Mouse (Mus musculus) lung, postnatal 4 days (tissue): ENCODE measurements at regions not wholly inside any gene's neighbourhood (a gene's known extent, or its start where the extent isn't known, plus 50 kb on each side); places are given as distances from the start of the nearest gene placed in this dataset.
A peak's percentile ranks its signal among the peaks of the same experiment; 100 is the strongest.

Source experiments
- DNase-seq, 2 experiments: peaks; one replicate each; pipeline ENCODE4 v3.0.0; 2021

DNA sequence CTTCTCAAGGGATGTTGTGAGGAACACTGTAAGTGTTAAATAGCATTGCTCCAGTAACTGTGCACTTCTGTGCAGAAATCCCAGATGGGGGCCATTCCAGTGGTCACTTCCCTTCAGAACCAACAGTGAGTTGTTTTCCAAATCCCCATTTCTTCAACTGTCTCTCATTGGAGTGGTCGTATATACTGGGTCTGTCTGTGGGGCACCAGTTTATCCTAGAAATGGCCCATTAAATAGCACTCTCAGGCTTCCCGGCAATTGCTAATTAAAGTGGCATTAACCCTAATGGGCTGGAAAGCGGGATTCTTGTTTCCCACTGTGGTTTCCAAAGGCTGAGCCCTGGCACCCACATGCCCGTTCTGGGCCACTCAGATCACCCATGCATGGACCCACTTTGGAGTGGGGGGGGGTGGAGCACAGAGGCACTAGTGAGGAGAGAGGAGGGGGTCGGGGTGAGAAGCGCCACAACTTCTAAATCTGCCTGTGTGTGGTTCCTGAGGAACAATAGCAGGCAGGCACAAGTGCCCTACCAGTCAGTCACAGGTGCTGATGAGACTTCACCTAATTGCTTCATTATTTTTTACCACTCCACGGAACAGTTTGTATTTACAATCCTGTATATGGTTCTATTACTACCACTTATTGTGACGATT, 78.1 kb downstream of the Fam204a start:
- DNase-seq: no peak

DNA sequence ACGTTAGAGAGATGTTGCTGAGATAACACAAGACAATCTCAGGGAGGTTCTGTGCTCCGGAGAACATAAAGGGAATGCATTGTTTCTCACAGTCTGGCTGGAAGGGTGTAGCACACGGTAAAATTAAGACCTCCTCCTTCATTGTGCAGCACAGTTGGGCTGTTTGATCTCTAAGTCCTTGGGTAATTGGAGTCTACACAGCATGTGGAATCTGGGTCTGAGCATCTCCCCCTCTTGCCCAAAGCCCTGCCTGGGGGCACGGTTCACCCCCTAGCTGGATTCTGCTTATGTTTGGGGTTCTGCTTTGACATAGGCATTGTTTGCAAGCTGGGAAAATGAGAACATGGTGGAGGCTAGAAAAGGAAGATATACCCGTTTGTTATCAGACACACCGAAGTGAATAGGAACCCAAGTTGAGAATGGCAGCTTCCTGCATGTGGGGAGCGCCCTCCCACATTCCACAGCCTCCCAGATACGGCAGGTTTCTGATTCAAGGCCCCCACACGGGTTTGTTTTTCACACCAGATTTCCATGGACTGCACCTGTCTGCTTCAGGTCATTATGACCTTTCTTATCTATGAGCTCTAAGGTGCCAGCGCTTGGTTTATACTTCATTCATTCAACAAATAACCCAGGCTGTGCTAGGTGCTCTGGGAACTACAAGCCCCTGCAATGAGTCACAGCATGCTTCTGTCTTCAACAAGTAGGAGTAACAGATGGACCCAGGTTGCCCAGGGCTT, 79.9 kb downstream of the Fam204a start:
- no peak for DNase-seq

GRCm38 (mm10) chr19:60145242-60145641, 81.3 kb downstream of the Fam204a start:
- DNase-seq: no peak

DNA sequence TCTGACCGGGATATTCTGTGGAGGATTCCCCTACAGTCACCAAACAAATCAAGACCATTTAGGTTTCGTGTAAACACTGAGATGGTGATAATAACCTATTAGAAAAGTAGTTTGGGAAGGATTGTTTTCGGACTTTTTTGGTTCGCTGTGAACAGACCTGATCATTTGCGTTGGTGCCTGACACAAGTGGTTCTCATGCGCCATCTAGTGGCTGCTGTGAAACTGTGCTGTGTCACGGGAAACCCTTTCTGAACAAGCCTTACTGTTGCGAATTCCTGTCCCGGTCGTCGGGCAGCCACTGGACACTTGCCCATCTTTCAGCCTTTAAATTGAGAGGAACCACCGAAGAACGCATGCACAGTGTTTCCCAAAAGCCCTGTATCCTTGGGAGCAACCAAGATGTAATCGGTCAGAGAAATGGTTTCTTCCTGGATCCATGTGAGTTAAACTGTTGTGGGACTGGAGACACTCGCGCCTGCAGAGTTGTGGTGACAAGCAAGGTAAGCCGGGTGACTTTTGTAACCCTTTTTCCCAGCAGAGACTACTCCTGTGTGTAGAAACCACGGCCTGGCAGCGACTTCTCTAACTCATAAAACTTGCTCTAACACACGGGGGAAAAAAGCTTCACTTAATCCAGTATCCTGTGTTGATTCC, 82.0 kb downstream of the Fam204a start:
- peak; percentile 70 to 85 for DNase-seq

- DNase-seq: no peak
Observed at GRCm38 (mm10) chr19:60138881-60139280, 87.6 kb downstream of the Fam204a start.

DNA sequence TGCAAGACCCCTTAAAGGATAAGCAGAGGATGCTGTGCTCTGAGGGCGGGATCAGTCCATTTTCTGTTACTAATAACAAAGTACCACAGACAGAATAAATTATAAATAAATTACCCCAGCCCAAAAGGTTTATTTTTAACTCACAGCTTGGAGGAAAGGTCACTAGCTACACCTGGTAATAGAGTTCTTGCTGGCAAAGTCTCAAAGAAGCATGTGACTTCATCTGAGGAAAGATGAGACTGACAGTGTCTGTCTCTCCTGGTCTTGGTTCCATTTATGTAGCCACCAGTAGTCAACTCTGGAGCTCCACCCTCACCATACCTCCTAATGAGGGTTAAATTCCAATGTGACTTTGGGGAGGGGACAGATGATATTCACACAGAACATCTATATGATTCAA, 90.0 kb downstream of the Fam204a start:
- no peak for DNase-seq

DNA sequence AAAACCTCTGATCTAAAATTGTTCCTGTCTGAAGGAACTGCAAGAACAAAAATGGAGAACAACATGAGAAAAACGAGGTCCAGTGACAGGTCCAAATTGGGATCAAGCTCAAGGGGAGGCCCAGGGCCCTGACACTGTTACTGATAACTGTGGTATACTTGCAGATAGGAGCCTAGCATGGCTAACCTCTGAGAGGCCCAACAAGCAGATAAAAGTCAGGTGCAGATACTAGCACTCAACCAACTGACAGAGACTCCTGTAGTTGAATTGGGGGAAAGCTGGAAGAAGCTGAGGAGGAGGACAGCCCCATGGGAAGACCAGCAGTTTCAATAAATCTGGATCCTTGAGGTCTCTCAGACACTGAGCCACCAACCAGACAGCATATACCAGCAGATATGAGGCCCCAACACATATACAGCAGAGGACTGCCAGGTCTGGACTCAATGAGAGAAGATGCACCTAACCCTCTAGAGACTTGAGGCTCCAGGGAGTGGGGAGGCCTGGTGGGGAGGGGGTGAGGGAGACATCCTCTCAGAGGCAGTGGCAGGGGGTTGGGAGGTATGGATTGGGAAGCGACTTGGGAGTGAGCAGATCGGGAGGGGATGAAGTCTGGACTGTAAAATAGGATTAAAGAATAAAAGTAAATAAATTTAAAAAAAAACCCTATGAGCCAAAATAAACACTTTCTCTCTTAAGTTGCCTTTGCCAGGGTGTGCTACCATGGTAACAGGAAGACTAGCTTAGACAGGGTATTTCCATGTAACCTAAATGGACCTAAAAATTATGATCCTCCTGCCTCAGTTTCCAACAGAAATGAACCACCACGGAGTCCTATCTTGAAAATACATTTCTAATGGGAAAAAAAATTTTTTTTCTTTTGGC, 91.8 kb downstream of the Fam204a start:
- no peak for DNase-seq

DNA sequence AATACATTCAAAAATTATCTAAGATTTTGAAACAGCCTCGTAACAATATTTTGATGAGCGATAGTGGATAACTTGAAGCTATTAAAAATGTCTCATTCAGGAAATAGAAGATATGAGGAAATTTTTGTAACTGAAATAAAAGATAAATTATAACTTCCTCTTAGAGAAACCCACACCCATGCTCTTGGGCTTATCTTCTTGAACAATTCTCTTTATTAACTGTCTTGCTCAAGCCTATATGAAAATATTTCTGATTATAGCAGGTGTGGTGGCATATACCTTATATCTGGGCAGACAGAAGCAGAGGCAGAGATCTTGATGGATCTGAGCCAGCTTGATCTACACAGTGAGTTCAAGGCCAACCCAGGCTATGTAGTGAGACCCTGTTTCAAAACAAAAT, 96.9 kb downstream of the Fam204a start:
- no peak for DNase-seq

DNA sequence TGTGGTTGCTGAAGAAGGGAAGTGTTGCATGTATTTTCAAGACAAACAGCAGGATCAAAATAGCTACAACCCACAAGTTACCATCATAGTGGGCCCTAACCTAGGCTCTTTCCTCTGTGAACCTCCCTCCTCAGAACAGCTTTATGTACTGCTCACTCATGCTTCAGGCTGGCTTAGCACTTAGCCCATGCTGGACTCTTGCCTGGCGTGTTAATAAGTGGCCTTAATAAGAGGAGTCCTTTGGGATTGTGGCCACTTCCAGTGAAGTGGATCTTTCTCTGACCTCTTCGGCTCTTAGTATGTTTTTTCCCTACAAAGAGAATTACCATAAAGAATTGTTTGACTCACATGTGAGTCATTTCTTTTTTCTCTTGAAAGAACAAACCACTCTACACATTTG, 101.9 kb downstream of the Fam204a start:
- no peak for DNase-seq

GRCm38 (mm10) chr19:60120917-60121316, 105.6 kb downstream of the Fam204a start:
- DNase-seq: no peak

DNA sequence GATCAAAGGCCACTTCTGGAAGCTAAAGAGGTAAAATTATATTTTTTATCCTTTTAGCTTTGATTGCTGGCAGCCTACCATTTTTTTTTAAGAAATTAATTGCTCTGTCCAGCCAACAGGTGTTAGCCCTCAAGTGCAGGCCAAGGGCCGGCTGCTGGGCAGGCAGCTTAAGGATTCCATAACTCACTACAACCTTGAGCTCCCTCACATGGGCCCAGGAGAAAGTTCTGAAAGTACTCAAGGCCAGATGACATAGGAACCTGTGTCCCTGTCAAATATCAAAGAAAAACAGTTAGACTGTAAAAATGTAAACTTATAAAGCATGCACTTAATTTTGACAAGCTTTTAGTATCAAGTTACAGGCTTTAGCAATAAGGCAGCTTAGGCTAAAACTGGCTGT, 107.5 kb downstream of the Fam204a start:
- DNase-seq: no peak

DNA sequence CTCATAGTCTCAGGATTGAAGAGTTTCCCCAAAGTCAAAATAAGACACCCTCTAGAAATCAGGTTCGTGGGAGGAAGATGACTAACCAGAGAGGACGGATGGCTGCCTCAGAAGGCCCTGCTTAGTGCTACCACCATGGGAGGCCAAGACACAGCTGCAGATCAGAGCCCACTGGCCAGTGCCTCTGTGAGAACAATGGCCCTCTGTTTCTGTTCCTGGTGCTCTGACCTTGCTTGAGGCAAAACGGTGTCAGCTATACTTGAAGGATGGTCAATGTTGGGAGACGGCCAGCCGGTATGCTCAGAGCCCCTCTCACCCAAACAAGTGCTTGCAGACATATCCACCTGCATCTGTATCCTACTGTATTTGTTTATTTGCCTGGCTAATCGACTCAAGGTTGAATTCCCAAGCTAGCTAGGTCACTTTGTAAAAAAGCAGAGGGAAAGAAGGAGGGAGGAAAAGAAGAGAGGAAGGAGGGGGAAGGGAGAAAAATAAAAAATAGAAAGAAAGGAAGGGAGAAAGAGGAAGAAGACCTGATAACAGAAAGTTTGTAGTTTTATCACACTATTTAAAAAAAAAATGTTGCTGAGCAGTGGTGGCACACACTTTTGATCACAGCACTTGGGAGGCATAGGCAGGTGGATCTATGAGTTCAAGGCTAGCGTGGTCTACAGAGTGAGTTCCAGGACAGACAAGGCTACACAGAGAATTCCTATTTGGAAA, 112.7 kb downstream of the Fam204a start:
- DNase-seq: no peak

DNA sequence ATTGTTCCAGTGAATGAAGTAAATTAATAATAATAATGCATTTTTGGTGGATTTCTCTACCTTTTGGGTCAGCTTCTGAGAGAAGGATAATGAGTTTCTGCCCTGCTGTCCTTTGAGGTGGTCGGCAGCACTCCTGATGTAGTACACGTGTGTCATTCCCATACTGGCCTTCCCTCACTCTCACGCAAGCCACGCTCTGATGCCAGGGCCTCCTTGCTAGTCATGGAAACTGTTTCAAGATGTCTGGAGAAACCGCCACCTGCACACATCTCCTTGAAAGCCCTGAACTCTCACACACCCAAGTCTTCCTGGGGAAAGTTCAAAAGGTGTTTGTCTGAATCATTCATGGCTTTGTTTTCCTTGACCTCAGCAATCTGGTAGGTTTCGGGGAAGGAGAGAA, 116.2 kb downstream of the Fam204a start:
- DNase-seq: no peak

GRCm38 (mm10) chr19:60109488-60109887, 117.0 kb downstream of the Fam204a start:
- no peak for DNase-seq

GRCm38 (mm10) chr19:60097915-60098314, 128.6 kb downstream of the Fam204a start:
- DNase-seq: no peak

- DNase-seq: no peak
Observed at GRCm38 (mm10) chr19:60074986-60075385, 131.5 kb upstream of the Rab11fip2 start.

GRCm38 (mm10) chr19:60073328-60073727, 129.9 kb upstream of the Rab11fip2 start:
- peak; percentile 25 to 53 for DNase-seq

- no peak for DNase-seq
Observed at GRCm38 (mm10) chr19:60066183-60066582, 122.7 kb upstream of the Rab11fip2 start.

GRCm38 (mm10) chr19:60055121-60055874, 111.8 kb upstream of the Rab11fip2 start:
- DNase-seq: no peak

- no peak for DNase-seq
Observed at GRCm38 (mm10) chr19:60051151-60051550, 107.7 kb upstream of the Rab11fip2 start.

GRCm38 (mm10) chr19:60040721-60041120, 97.3 kb upstream of the Rab11fip2 start:
- DNase-seq: no peak

- no peak for DNase-seq
Observed at GRCm38 (mm10) chr19:60032667-60033066, 89.2 kb upstream of the Rab11fip2 start.
